Mouse (Mus musculus): ENCODE results near the gene Ubash3b. TPM values are rescaled to one million over a fixed set of nuclear protein-coding genes. Genes with fewer than 3 reads are reported as not detected.

Ubash3b gene
- total RNA-seq, 2 experiments from 2014 or later: 30.7 to 32.6 TPM

- DNase-seq (ENCODE audit: low spot score in 2 of 2): no peak
Observed at GRCm38 (mm10) chr9:41138987-41139808, 22.3 kb downstream of the Ubash3b start.

- DNase-seq (ENCODE audit: low spot score in 2 of 2): no peak
Observed at GRCm38 (mm10) chr9:41136691-41137467, 24.6 kb downstream of the Ubash3b start.

DNA sequence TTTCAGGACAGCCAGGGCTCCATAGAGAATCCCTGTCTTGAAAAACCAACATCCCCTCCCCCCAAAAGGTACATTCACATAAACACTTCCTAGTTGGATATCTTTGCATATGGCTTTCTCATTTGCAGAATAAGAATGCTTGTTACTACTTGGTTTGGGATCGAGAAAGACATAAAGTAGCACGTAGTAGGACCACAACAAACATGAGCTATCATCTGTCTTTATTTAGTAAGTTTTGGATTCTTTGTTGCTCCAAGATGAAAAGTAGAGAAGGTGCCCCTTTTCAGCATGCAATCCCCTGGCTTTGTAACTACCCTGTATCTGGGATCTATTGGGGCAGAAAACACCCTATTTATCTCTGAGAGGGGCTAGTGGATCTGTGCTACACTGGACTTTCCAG is 25.2 kb downstream of the Ubash3b start:
- DNase-seq (ENCODE audit: low spot score in 2 of 2): no peak

DNA sequence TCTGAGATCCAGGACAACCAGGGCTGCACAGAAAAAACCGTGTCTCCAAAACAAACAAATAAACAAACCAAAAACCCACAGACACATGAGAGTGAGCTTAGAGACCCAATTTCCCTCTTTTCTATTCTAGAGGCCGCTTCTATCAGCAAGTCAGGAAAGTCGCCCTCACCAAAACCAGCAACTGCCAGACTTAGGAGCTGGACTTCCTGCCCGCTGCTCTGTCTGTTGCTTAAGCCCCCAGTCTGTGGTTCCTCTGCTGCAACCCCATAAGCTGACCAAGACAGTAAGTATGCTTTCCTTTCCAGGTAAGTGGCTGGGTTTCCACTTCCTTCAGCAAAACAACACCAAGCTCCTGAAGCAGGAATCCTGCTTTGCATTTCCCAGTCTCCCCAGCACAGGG is 26.6 kb downstream of the Ubash3b start:
- no peak for DNase-seq (ENCODE audit: low spot score in 2 of 2)

DNA sequence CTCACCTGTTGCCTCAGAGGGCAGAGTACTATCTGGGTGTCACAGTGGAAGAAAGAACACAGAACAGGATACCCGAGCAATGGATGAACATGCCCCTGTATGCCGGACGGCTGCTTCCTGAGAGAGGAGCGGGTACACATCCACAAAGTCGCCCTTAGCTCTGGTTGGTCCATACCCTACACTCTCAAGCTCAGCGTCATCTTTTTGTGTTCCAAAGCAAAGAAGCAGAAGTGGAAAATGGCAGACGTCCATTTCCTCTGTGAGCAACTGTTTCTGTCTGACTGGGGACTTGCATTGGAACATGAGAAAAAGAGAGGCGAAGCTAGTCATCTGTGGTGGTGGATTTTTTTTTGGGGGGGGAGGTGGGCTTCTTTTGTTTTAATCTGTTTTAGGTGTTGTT is 30.9 kb downstream of the Ubash3b start:
- no peak for DNase-seq (ENCODE audit: low spot score in 2 of 2)

DNA sequence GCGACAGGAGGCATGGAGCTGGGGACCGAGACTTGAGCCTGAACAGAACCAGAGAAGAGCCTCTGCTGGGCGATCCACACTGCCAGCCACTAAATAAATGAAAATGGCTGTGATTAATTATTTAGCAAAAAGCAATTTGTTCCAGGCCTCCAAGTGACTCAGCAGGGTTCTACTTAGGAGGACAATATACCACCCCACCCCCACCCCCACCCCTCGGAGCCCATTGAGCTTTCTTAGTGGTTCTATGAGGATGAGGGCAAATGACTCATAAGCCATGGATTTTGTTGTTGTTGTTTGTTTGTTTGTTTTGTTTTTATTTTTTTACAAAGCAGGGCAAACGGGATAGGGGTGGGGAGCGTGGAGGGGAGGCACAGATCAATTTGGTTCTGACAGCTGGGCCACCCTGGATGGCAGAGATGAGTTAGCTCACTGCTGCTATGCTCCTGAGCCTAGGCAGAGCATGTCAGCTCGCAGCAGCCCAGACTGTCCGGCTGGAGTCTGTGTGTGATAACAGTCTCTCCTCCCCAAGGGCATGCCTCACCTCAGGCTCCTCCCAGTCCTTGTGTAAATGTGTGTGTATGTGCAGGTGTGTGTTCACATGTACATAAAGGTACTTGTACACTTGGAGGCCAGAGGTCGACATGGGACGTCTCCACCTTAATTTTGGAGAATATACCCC is 31.6 kb downstream of the Ubash3b start:
- DNase-seq (ENCODE audit: low spot score in 2 of 2): no peak

- DNase-seq (ENCODE audit: low spot score in 2 of 2): no peak
Observed at GRCm38 (mm10) chr9:41129273-41129672, 32.2 kb downstream of the Ubash3b start.

DNA sequence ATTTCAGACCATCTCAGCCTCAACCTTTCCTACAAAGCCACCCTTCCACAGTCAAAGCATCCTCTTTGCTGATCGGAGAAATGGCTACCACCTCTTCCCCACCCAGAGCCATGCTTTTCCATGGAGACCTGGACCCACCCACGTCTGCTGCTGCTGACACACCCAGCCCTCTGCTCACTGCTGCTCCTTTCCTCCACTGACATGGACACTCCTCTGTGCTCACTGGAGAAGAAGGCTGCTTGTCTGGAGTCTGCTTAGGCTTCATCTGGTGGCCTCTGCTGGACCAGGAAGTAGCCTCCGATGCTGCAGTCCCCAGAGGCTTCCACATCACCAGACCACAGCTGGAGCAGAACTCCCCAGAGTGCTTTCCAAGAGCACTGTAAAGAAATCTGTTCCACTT is 34.8 kb downstream of the Ubash3b start:
- no peak for DNase-seq (ENCODE audit: low spot score in 2 of 2)

DNA sequence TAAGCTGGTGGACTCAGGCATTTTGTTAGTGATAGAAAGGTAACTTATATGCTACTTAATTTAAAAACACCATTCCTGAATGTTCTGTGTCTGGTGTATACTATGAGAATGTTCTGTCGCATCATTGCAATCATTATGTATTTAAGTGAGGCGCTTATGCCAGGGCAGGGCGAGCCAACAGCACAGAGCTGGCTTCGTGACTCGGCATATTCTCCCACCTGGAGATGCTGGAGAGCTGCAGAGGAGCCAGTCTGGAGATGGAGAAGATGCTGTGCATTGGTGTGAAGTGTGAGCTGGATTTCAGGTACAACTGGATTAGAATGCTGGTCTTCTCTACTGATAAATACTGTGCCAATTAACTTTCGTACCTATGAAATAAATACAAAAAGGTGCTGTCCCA is 37.2 kb downstream of the Ubash3b start:
- no peak for DNase-seq (ENCODE audit: low spot score in 2 of 2)

- peak in 1 of 2 experiments; percentile 51 for DNase-seq (ENCODE audit: low spot score in 2 of 2)
Observed at GRCm38 (mm10) chr9:41122390-41123110, 38.9 kb downstream of the Ubash3b start.

DNA sequence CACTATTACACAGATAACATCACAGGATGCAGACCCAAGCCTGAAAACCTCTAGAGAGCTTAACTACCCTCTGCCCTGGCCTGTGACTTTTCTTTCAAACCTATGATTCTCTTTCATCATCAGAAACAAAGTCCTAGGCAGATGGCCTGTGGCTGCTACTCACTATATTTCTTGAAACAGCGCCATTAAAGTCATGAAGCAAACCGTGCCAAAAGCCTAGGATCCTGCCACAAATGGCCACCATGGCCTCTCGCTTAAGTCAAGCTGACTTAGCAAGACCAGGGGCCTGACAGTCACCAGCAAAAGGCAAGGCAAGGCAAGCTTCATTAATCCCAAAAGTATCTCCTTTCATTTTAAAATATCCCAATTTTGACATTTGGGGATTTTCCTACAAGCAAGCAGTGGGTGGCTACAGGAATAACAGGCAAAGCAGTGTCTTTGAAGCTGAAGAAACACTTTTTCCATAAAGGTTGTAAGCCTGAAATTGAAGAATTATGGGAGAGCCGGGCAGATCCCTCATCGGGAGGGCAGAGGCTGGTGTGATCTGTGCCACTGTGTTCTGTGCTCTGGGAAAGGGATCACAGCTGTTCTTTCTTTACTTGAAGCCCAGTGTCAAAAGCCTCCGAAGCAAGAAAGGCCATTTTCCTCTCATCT is 39.7 kb downstream of the Ubash3b start:
- DNase-seq (ENCODE audit: low spot score in 2 of 2): no peak

GRCm38 (mm10) chr9:41119958-41120357 is 41.5 kb downstream of the Ubash3b start:
- DNase-seq (ENCODE audit: low spot score in 2 of 2): no peak

DNA sequence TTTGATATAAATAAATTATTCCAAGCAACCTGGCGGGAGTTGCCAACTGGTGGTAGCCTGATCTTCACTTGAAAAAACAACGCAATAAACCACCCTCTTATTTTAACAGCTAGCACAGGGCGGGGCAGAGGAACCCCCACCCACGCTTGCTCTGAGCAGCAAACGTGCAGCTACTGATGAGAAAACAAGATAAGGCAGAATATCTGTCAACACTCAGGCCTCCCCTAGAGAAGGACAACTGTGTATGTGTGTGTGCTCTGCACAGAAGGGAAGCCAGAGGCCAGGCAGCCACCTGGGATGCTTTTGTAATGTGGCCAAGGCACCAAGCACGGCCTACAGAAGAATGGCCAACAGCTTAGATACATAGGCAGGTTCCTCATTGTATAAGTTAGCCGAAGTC is 43.4 kb downstream of the Ubash3b start:
- no peak for DNase-seq (ENCODE audit: low spot score in 2 of 2)

GRCm38 (mm10) chr9:41116126-41116525 is 45.4 kb downstream of the Ubash3b start:
- DNase-seq (ENCODE audit: low spot score in 2 of 2): no peak

- DNase-seq (ENCODE audit: low spot score in 2 of 2): no peak
Observed at GRCm38 (mm10) chr9:41114367-41114766, 47.1 kb downstream of the Ubash3b start.

DNA sequence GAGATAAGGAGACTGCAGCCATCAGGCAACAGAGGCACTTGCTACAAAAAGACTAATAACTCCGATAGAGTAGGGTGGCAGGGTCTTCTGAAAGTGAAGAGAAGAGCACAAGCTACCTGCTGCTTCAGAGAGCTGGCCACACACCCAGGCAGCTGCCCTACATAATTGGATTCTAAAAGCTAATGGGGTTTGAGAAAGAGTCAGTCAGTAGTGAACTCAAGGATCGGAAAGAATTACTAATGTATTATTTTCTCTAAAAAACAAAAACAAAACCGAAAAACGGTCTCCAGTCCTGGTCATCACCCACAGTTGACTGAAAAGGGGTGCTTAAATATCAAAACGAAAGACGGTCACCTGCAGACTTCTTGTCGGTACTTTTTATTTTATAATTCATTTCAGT is 51.7 kb downstream of the Ubash3b start:
- DNase-seq (ENCODE audit: low spot score in 2 of 2): no peak

DNA sequence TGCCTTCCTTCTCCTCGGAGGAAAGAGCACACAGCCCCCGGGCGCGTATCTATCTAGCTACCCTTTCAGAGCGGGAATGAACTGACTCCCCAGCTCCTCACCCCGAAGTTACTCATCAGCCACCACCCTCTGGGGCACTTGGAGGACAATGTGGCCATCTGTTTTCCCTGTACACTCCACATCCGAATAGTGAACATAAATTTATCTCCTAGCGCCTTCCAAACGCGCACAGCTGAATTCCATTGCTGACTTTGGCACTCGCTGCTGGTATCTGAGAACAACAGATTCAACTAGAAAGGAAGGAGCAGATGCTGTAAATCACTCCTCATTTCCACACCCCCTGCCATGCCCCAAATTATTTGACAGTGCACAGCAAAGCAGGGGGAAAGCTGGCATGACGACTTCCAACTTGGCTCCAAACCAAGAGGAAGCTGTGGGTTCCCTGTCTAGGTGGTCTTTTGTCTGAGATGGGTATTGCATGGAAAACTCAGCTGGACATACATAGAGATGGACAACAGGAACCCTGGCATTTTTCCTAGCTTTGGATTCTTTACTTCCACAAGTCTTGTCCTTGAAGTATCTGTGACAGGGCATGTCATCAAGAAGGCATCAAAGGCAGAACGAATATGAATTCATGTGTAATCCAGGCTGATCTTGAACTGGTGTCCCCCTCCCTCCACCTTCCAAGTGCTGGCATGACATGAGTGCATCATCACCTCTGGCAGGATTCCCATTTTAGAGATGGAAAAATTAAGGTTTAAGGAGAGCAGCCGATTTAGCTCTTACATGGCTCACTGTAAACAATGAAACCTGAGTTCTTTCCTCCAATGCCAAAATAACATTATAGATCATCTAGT is 52.9 kb downstream of the Ubash3b start:
- peak; percentile 57 to 58 for DNase-seq (ENCODE audit: low spot score in 2 of 2)

DNA sequence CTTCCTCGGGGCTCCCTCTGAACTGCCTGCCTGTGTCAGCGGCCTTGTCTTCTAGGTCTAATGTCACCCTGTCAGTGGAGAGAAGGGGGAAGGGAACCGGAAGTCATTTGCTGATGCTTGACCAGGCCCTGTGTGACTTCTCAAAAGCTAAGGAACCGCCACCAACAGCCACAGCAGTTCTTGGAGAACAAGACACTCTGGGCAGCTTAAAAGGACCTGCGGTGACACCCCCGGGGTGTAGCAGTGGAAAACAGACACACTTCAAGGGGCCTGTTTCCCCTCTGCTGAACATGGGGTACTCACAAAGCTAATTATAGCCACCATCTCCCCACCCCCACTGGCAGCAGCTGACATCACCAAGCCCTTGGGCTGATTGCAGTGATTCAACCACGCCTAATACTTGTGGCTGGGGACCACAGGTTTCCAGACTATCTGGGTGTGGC is 56.3 kb downstream of the Ubash3b start:
- DNase-seq (ENCODE audit: low spot score in 2 of 2): no peak

- DNase-seq (ENCODE audit: low spot score in 2 of 2): no peak
Observed at GRCm38 (mm10) chr9:41103722-41104121, 57.8 kb downstream of the Ubash3b start.

GRCm38 (mm10) chr9:41102613-41103012 is 58.9 kb downstream of the Ubash3b start:
- DNase-seq (ENCODE audit: low spot score in 2 of 2): no peak

Data from layer of hippocampus, postnatal 10 days (tissue).